Mouse (Mus musculus): ENCODE results near the gene Steap3.

DNA sequence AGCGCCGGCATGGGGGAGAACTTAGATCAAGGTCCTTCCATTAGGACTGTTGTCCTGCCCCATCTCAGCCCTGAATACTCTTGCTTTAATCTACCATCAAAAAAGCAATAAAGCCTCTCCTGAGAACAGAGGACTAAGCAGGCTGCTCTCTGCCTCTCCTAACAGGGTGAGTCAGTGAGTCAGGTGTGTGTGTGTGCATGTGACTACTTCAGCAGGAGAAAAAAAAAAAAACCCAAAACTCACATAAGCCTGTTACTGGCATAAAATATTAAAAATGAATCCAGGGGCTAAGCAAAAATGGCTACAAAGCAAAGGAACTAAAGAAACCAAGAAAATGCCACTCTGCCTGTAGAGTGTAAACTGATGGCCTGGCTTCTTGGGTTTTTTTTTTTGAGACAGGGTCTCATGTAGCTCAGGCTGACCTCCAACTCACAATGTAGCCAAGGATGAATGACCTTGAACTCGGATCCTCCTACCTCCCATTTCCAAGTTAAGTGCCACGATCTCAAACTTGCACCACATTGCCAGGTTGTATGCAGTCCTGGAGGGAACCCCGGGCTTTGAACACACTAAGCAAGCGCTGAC lies 36.8 kb downstream of the Steap3 start:
- no peak for TF ChIP-seq POLR2A (IDR thresholded peaks at IDR 0.05; ENCODE audit: extremely low read depth, insufficient read depth, low read length)
- TF ChIP-seq CTCF (IDR thresholded peaks at IDR 0.05; ENCODE audit: low read depth, low read length) = no peak

Data from liver, adult 2 months (tissue).